Mouse (Mus musculus): ENCODE data around the gene Wt1. TPM values are rescaled to one million over a fixed set of nuclear protein-coding genes. Genes with fewer than 3 reads are reported as not detected.

Wt1 gene
- polyA plus RNA-seq, 1 experiment: 4.6 TPM

GRCm38 (mm10) chr2:105089083-105089482 is 37.2 kb upstream of the Wt1 start:
- H3K27ac ChIP-seq (ENCODE audit: insufficient read depth, low read length): no peak overlapping the region
- TF ChIP-seq POLR2A (IDR thresholded peaks at IDR 0.05; ENCODE audit: insufficient read depth, low read length) (no peak), EP300 (IDR thresholded peaks at IDR 0.05; ENCODE audit: insufficient read depth, low read depth, low read length) (no peak), CTCF (IDR thresholded peaks at IDR 0.05; ENCODE audit: low read depth, low read length) (no peak)
- H3K4me1 ChIP-seq (ENCODE audit: control insufficient read depth, insufficient read depth, low read length): no peaks in the 10 kb centered on the region
- H3K4me3 ChIP-seq (ENCODE audit: low read depth, low read length): no peak overlapping the region
- H3K9me3 ChIP-seq (replicated peaks; ENCODE audit: control insufficient read depth, insufficient read depth, low read length, poor library complexity, severe bottlenecking): no peaks in the 10 kb centered on the region
- H3K27me3 ChIP-seq (ENCODE audit: control insufficient read depth, insufficient read depth, low read length, poor library complexity, severe bottlenecking): no peaks in the 10 kb centered on the region
- no peaks in the 10 kb centered on the region for H3K36me3 ChIP-seq (ENCODE audit: control insufficient read depth, insufficient read depth, low read length, poor library complexity, severe bottlenecking)
- H3K9ac ChIP-seq (ENCODE audit: low read depth, poor library complexity, severe bottlenecking): no peak overlapping the region

- H3K36me3 ChIP-seq (ENCODE audit: control insufficient read depth, insufficient read depth, low read length, poor library complexity, severe bottlenecking): no peaks in the 10 kb centered on the region
- no peaks in the 10 kb centered on the region for H3K9me3 ChIP-seq (replicated peaks; ENCODE audit: control insufficient read depth, insufficient read depth, low read length, poor library complexity, severe bottlenecking)
- no peak overlapping the region for H3K27ac ChIP-seq (ENCODE audit: insufficient read depth, low read length)
- H3K4me3 ChIP-seq (ENCODE audit: low read depth, low read length): no peak overlapping the region
- H3K9ac ChIP-seq (ENCODE audit: low read depth, poor library complexity, severe bottlenecking): no peak overlapping the region
- H3K4me1 ChIP-seq (ENCODE audit: control insufficient read depth, insufficient read depth, low read length): no peaks in the 10 kb centered on the region
- TF ChIP-seq CTCF (IDR thresholded peaks at IDR 0.05; ENCODE audit: low read depth, low read length): no peak
- no peak for TF ChIP-seq POLR2A (IDR thresholded peaks at IDR 0.05; ENCODE audit: insufficient read depth, low read length)
- TF ChIP-seq EP300 (IDR thresholded peaks at IDR 0.05; ENCODE audit: insufficient read depth, low read depth, low read length): no peak
- no peaks in the 10 kb centered on the region for H3K27me3 ChIP-seq (ENCODE audit: control insufficient read depth, insufficient read depth, low read length, poor library complexity, severe bottlenecking)
These were observed 36.5 kb upstream of the Wt1 start for GRCm38 (mm10) chr2:105089581-105090508.

GRCm38 (mm10) chr2:105090991-105091390 is 35.3 kb upstream of the Wt1 start:
- Histone ChIP-seq H3K27me3 (ENCODE audit: control insufficient read depth, insufficient read depth, low read length, poor library complexity, severe bottlenecking) (no peaks in the 10 kb centered on the region), H3K4me1 (ENCODE audit: control insufficient read depth, insufficient read depth, low read length) (no peaks in the 10 kb centered on the region), H3K27ac (ENCODE audit: insufficient read depth, low read length) (no peak overlapping the region), H3K9me3 (replicated peaks; ENCODE audit: control insufficient read depth, insufficient read depth, low read length, poor library complexity, severe bottlenecking) (no peaks in the 10 kb centered on the region), H3K9ac (ENCODE audit: low read depth, poor library complexity, severe bottlenecking) (no peak overlapping the region), H3K4me3 (ENCODE audit: low read depth, low read length) (no peak overlapping the region), H3K36me3 (ENCODE audit: control insufficient read depth, insufficient read depth, low read length, poor library complexity, severe bottlenecking) (no peaks in the 10 kb centered on the region)
- TF ChIP-seq POLR2A (IDR thresholded peaks at IDR 0.05; ENCODE audit: insufficient read depth, low read length) (no peak), CTCF (IDR thresholded peaks at IDR 0.05; ENCODE audit: low read depth, low read length) (no peak), EP300 (IDR thresholded peaks at IDR 0.05; ENCODE audit: insufficient read depth, low read depth, low read length) (no peak)

DNA sequence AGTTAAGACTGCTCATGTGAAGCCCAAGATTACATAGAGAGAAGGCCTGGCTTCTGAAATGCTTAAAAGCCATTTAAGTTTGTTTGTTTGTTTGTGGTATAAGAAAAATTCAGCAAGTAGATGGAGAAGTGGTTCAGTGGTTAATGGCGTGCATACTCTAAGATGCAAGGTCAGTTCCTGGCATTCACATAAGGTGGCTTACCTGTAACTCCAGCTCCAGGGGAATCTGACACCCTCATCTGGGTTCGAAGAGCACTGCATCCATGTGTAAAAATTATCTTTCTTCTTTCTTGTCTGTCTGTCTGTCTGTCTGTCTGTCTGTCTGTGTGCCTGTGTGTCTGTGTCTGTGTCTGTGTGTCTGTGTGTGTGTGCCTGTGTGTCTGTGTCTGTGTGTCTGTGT is 34.6 kb upstream of the Wt1 start, which contains the start of gene Gm11060:
TSS of gene Gm11060 (plus strand) at position 301 of the 400 bp plus-strand sequence.
- H3K4me1 ChIP-seq (ENCODE audit: control insufficient read depth, insufficient read depth, low read length): no peaks in the 10 kb centered on the region
- no peak within 1 kb of the TSS for H3K4me3 ChIP-seq (ENCODE audit: low read depth, low read length)
- H3K9me3 ChIP-seq (replicated peaks; ENCODE audit: control insufficient read depth, insufficient read depth, low read length, poor library complexity, severe bottlenecking): no peaks in the 10 kb centered on the region
- H3K27me3 ChIP-seq (ENCODE audit: control insufficient read depth, insufficient read depth, low read length, poor library complexity, severe bottlenecking): no peaks in the 10 kb centered on the region
- no peak for TF ChIP-seq EP300 (IDR thresholded peaks at IDR 0.05; ENCODE audit: insufficient read depth, low read depth, low read length)
- no peak for TF ChIP-seq POLR2A (IDR thresholded peaks at IDR 0.05; ENCODE audit: insufficient read depth, low read length)
- TF ChIP-seq CTCF (IDR thresholded peaks at IDR 0.05; ENCODE audit: low read depth, low read length): no peak
- H3K27ac ChIP-seq (ENCODE audit: insufficient read depth, low read length): no peak within 1 kb of the TSS
- no peak within 1 kb of the TSS for H3K9ac ChIP-seq (ENCODE audit: low read depth, poor library complexity, severe bottlenecking)
- no peaks in the 10 kb centered on the region for H3K36me3 ChIP-seq (ENCODE audit: control insufficient read depth, insufficient read depth, low read length, poor library complexity, severe bottlenecking)

GRCm38 (mm10) chr2:105097294-105097953 is 28.9 kb upstream of the Wt1 start:
- TF ChIP-seq CTCF (IDR thresholded peaks at IDR 0.05; ENCODE audit: low read depth, low read length) (no peak), EP300 (IDR thresholded peaks at IDR 0.05; ENCODE audit: insufficient read depth, low read depth, low read length) (no peak), POLR2A (IDR thresholded peaks at IDR 0.05; ENCODE audit: insufficient read depth, low read length) (no peak)
- Histone ChIP-seq H3K4me1 (ENCODE audit: control insufficient read depth, insufficient read depth, low read length) (no peaks in the 10 kb centered on the region), H3K9ac (ENCODE audit: low read depth, poor library complexity, severe bottlenecking) (no peak overlapping the region), H3K27me3 (ENCODE audit: control insufficient read depth, insufficient read depth, low read length, poor library complexity, severe bottlenecking) (no peaks in the 10 kb centered on the region), H3K36me3 (ENCODE audit: control insufficient read depth, insufficient read depth, low read length, poor library complexity, severe bottlenecking) (no peaks in the 10 kb centered on the region), H3K27ac (ENCODE audit: insufficient read depth, low read length) (no peak overlapping the region), H3K9me3 (replicated peaks; ENCODE audit: control insufficient read depth, insufficient read depth, low read length, poor library complexity, severe bottlenecking) (no peaks in the 10 kb centered on the region), H3K4me3 (ENCODE audit: low read depth, low read length) (no peak overlapping the region)
